Mouse (Mus musculus) CH12.LX (cell line): ENCODE results near the gene Tmc8. TPM values are rescaled to one million over a fixed set of nuclear protein-coding genes. Genes with fewer than 3 reads are reported as not detected.

ENCODE experiments used
- DNase-seq: peaks from one replicate; pipeline ENCODE4 v3.0.0-alpha.2; 2013; ENCODE audit errors: extremely low read depth
- H3K27ac ChIP-seq: 2 replicates; pipeline ENCODE4 v1.5.1; 2012; ENCODE audit warnings: low read depth, mild to moderate bottlenecking, control low read depth, moderate library complexity; ENCODE audit not compliant: insufficient read depth
- H3K27me3 ChIP-seq: replicated peaks from 2 replicates; pipeline ENCODE3; 2012; ENCODE audit warnings: inconsistent platforms
- H3K36me3 ChIP-seq, 2 experiments: replicated peaks in 1 of 2; 2 replicates each; pipeline versions ENCODE3 to v1.6.1; 2012; ENCODE audit warnings: inconsistent platforms in 1 of 2, low read length in 1 of 2, mild to moderate bottlenecking in 1 of 2, mixed read lengths in 1 of 2, moderate library complexity in 1 of 2; ENCODE audit not compliant: control insufficient read depth in 1 of 2, insufficient read depth in 1 of 2
- H3K4me1 ChIP-seq, 2 experiments: 2 replicates each; pipeline ENCODE4 v1.6.1; 2012; ENCODE audit warnings: inconsistent platforms in 1 of 2, moderate library complexity in 1 of 2; ENCODE audit not compliant: insufficient read depth in 2 of 2, control insufficient read depth in 1 of 2
- H3K4me2 ChIP-seq: 2 replicates; pipeline ENCODE4 v1.6.1; 2012; ENCODE audit warnings: low read depth, mild to moderate bottlenecking, control low read depth; ENCODE audit not compliant: poor library complexity, insufficient read depth, severe bottlenecking
- H3K4me3 ChIP-seq, 3 experiments: fragments of 150-350 bp in 1 of 3; sonication (generic) in 1 of 3; replicated peaks in 1 of 3; 2 replicates each; pipeline versions ENCODE3 to v1.5.1; 2011 to 2012; ENCODE audit warnings: low read depth in 2 of 3, low read length in 2 of 3, mild to moderate bottlenecking in 2 of 3, moderate library complexity in 2 of 3, control low read depth in 1 of 3, improper control_type of control experiment in 1 of 3, inconsistent platforms in 1 of 3, mixed read lengths in 1 of 3; ENCODE audit not compliant: poor library complexity in 1 of 3
- H3K79me2 ChIP-seq: replicated peaks from 2 replicates; pipeline ENCODE4 v1.6.1; 2012; ENCODE audit warnings: mild to moderate bottlenecking, moderate library complexity; ENCODE audit not compliant: control insufficient read depth, poor library complexity, insufficient read depth, severe bottlenecking; ENCODE audit errors: extremely low read depth
- H3K9ac ChIP-seq: 2 replicates; pipeline ENCODE4 v1.6.1; 2012; ENCODE audit warnings: low read depth, mild to moderate bottlenecking, control low read depth, moderate library complexity; ENCODE audit not compliant: insufficient read depth
- H3K9me3 ChIP-seq: replicated peaks from 2 replicates; pipeline ENCODE3; 2012; ENCODE audit warnings: low read length, inconsistent platforms, mixed read lengths
- BHLHE40 ChIP-seq: IDR thresholded peaks from 2 replicates; pipeline ENCODE4 v1.6.1; 2011; ENCODE audit warnings: mild to moderate bottlenecking, low read depth, low read length, improper control_type of control experiment
- CTCF ChIP-seq, 2 experiments: IDR thresholded peaks in 1 of 2; conservative IDR thresholded peaks in 1 of 2; 2 replicates each; pipeline ENCODE4 v1.5.1; 2011 to 2012; ENCODE audit warnings: low read depth in 2 of 2, low read length in 2 of 2, improper control_type of control experiment in 1 of 2, inconsistent platforms in 1 of 2, mild to moderate bottlenecking in 1 of 2, moderate library complexity in 1 of 2
- ELF1 ChIP-seq: IDR thresholded peaks from 2 replicates; pipeline ENCODE4 v1.6.1; 2014; ENCODE audit warnings: low read depth, mild to moderate bottlenecking, inconsistent platforms, low read length, improper control_type of control experiment
- ETS1 ChIP-seq: conservative IDR thresholded peaks from 2 replicates; pipeline ENCODE4 v1.6.1; 2012; ENCODE audit warnings: low read depth, mild to moderate bottlenecking, inconsistent platforms, low read length, improper control_type of control experiment, moderate library complexity
- GABPA ChIP-seq: IDR thresholded peaks from 2 replicates; pipeline ENCODE4 v1.6.1; 2012; ENCODE audit warnings: low read depth, low read length, improper control_type of control experiment, inconsistent platforms; ENCODE audit not compliant: insufficient replicate concordance
- KAT2A ChIP-seq: IDR thresholded peaks from 2 replicates; pipeline ENCODE4 v1.6.1; 2012; ENCODE audit warnings: low read length, improper control_type of control experiment, inconsistent platforms; ENCODE audit not compliant: insufficient replicate concordance
- MAFK ChIP-seq: IDR thresholded peaks from 2 replicates; pipeline ENCODE4 v1.6.1; 2011; ENCODE audit warnings: low read length, improper control_type of control experiment; ENCODE audit not compliant: insufficient replicate concordance
- MAX ChIP-seq: IDR thresholded peaks from 2 replicates; pipeline ENCODE4 v1.6.1; 2011; ENCODE audit warnings: low read length, improper control_type of control experiment
- MAZ ChIP-seq: IDR thresholded peaks from 2 replicates; pipeline ENCODE4 v1.6.1; 2012; ENCODE audit warnings: low read depth, mild to moderate bottlenecking, inconsistent platforms, low read length, improper control_type of control experiment, moderate library complexity
- MYC ChIP-seq: IDR thresholded peaks from 2 replicates; pipeline ENCODE4 v1.6.1; 2011; ENCODE audit warnings: low read depth, mild to moderate bottlenecking, improper control_type of control experiment, low read length
- NELFE ChIP-seq: IDR thresholded peaks from 2 replicates; pipeline ENCODE4 v1.6.1; 2011; ENCODE audit warnings: low read depth, low read length, improper control_type of control experiment
- SIN3A ChIP-seq: IDR thresholded peaks from 2 replicates; pipeline ENCODE4 v1.6.1; 2012; ENCODE audit warnings: low read length, improper control_type of control experiment, inconsistent platforms
- UBTF ChIP-seq: IDR thresholded peaks from 2 replicates; pipeline ENCODE4 v1.6.1; 2012; ENCODE audit warnings: low read depth, mild to moderate bottlenecking, inconsistent platforms, low read length, improper control_type of control experiment, moderate library complexity
- ZC3H11A ChIP-seq: IDR thresholded peaks from 2 replicates; pipeline ENCODE4 v1.6.1; 2012; ENCODE audit warnings: low read depth, mild to moderate bottlenecking, inconsistent platforms, low read length, improper control_type of control experiment
- ZMIZ1 ChIP-seq: IDR thresholded peaks from 2 replicates; pipeline ENCODE4 v1.6.1; 2012; ENCODE audit warnings: low read depth, mild to moderate bottlenecking, inconsistent platforms, low read length, improper control_type of control experiment
- dilution Hi-C: fragments of 300-500 bp; cut with MboI; formaldehyde crosslinking; loops from 2 replicates; pipeline ENCODE4 v1.14.3; 2020; ENCODE audit warnings: low sequenced_read_pairs; ENCODE audit not compliant: extremely low pct_unique_long_range_greater_than_20kb, extremely low pct_ligation_motif_present
- in situ Hi-C: fragments of 300-500 bp; cut with MboI; formaldehyde crosslinking; loops from 3 replicates; pipeline ENCODE4 v1.14.3; 2019; ENCODE audit warnings: low sequenced_read_pairs, low pct_ligation_motif_present, low pct_unique_long_range_greater_than_20kb, mixed read lengths
- polyA plus RNA-seq: library from polyadenylated mRNA; unstranded; fragments of >175 nt; gene quantifications from 2 replicates; pipeline ENCODE4 v1.2.1, GENCODE M21; 2012; ENCODE audit warnings: low read depth; ENCODE audit not compliant: insufficient read length
- total RNA-seq, 2 experiments: library from RNA; depleted of rRNA; stranded (reverse); fragments of 300-350 nt in 1 of 2; fragments of >200 nt in 1 of 2; gene quantifications; 2 replicates each; pipeline ENCODE4 v1.2.3; 2012 to 2014

Gene Tmc8
- total and polyA plus RNA-seq, 3 experiments = 2.2 to 9.8 (median 6.1) TPM

GRCm38 (mm10) chr11:117828888-117829604 is 47.2 kb downstream of the Tmc8 start:
- peak; percentile 38 for DNase-seq
- H3K4me3 ChIP-seq = peak overlapping the region; percentile 29 to 77 (median 65)
- H3K9ac ChIP-seq = peak overlapping the region; percentile 57
- H3K27ac ChIP-seq = peak overlapping the region; percentile 89
- in situ Hi-C loops (loop anchor here (5.0 to 10.0 kb wide), 3 partner anchors 37 to 354 kb away; no protein-coding TSS in a partner anchor), dilution Hi-C loops (no loop called here)
- H3K4me1 ChIP-seq = peaks cover 11 to 43% of the 10 kb centered on the region in 2 experiments
- H3K79me2 ChIP-seq = peaks cover 33% of the 10 kb centered on the region
- no peaks in the 10 kb centered on the region for H3K27me3 ChIP-seq
- H3K9me3 ChIP-seq = no peaks in the 10 kb centered on the region
- H3K36me3 ChIP-seq = peaks cover 0 to 12% of the 10 kb centered on the region in 2 experiments
- no peak for TF ChIP-seq MAZ
- no peak for TF ChIP-seq ETS1
- TF ChIP-seq MAX = 0 out of 2 replicates have a peak, but pooled peaks have one; percentile 27
- peak overlapping the region; percentile 89 for H3K4me2 ChIP-seq

- H3K36me3 ChIP-seq = peaks cover 0 to 11% of the 10 kb centered on the region in 2 experiments
- H3K4me1 ChIP-seq = peaks cover 11 to 39% of the 10 kb centered on the region in 2 experiments
- no peak overlapping the region for H3K4me2 ChIP-seq
- H3K27ac ChIP-seq = no peak overlapping the region
- peak overlapping the region; percentile 57; the same call in 1 of the 2 replicates for H3K9ac ChIP-seq
- no peaks in the 10 kb centered on the region for H3K9me3 ChIP-seq
- H3K79me2 ChIP-seq = peaks cover 28% of the 10 kb centered on the region
- no peaks in the 10 kb centered on the region for H3K27me3 ChIP-seq
- in situ Hi-C loops = loop anchor here (5.0 to 10.0 kb wide), 3 partner anchors 37 to 355 kb away; no protein-coding TSS in a partner anchor
- DNase-seq = no peak
- TF ChIP-seq BHLHE40 (no peak), GABPA (no peak), ZC3H11A (no peak), ELF1 (no peak), KAT2A (no peak), UBTF (no peak), MAFK (no peak), MAZ (no peak), SIN3A (no peak)
- dilution Hi-C loops = no loop called here
- H3K4me3 ChIP-seq = no peak overlapping the region
Observed at GRCm38 (mm10) chr11:117829671-117830215, 47.9 kb downstream of the Tmc8 start.

- Histone ChIP-seq H3K4me1 (peaks cover 11 to 39% of the 10 kb centered on the region in 2 experiments), H3K4me2 (no peak overlapping the region), H3K79me2 (peaks cover 21% of the 10 kb centered on the region), H3K36me3 (peaks cover 0 to 17% of the 10 kb centered on the region in 2 experiments), H3K9me3 (no peaks in the 10 kb centered on the region), H3K4me3 (no peak overlapping the region), H3K27me3 (no peaks in the 10 kb centered on the region), H3K27ac (no peak overlapping the region), H3K9ac (no peak overlapping the region)
- DNase-seq = no peak
- in situ Hi-C loops = no loop called here
- dilution Hi-C loops = no loop called here
- TF ChIP-seq MYC = no peak
- no peak for TF ChIP-seq NELFE
- TF ChIP-seq CTCF (conservative IDR thresholded peaks at IDR 0.05 in 1 of 2, IDR thresholded peaks at IDR 0.05 in 1 of 2; ENCODE audit: low read depth in 2 of 2, low read length in 2 of 2) = no peak
- no peak for TF ChIP-seq ZMIZ1
Observed at GRCm38 (mm10) chr11:117830401-117830800, 48.5 kb downstream of the Tmc8 start.
